In genomic region chr4:117835531-117836111, GRCm38 (mm10) we compare ENCODE assay signal across 7 mouse cellular contexts. TPM values are rescaled to one million over a fixed set of nuclear protein-coding genes. Genes with fewer than 3 reads are reported as not detected.
DNase-seq lines count a peak whose midpoint lies in the region; ATAC-seq and TF ChIP-seq lines count a peak whose summit lies in the region.

No protein-coding gene starts in this region.

- H3K27me3 ChIP-seq in heart, embryonic 13.5 days (replicated peaks) = peaks cover 3% of the 10 kb centered on the region
- H3K27me3 ChIP-seq in lung, postnatal 0 days (replicated peaks; ENCODE audit: insufficient read depth, low read length) = no peaks in the 10 kb centered on the region

- H3K4me3 ChIP-seq in heart, embryonic 13.5 days = peak overlapping the region; percentile 81
- H3K4me3 ChIP-seq in layer of hippocampus, adult 2 months = peak overlapping the region; percentile 77
- peak overlapping the region; percentile 79 for H3K4me3 ChIP-seq in lung, postnatal 0 days (ENCODE audit: low read depth, low read length)

- DNase-seq in CD8-positive naive resting alpha-beta T cell, adult 2 months (ENCODE audit: low read depth in 2 of 2, low spot score in 2 of 2) = peak; percentile 13 to 23
- DNase-seq in NIH3T3 (ENCODE audit: low read depth) = peak; percentile 59
- DNase-seq in layer of hippocampus, adult 2 months (ENCODE audit: low spot score in 2 of 2) = peak; percentile 59 to 60
- peak; percentile 36 for DNase-seq in lung, postnatal 0 days (ENCODE audit: low spot score)
- DNase-seq in right cerebral cortex, adult 18-20 months = peak; percentile 77

- peak; percentile 42 for ATAC-seq in common myeloid progenitor, adult 5-6 weeks (replicated peaks; ENCODE audit: low read depth, poor library complexity, severe bottlenecking)
- peak; percentile 16 for ATAC-seq in heart, embryonic 13.5 days (ENCODE audit: extremely low read depth, insufficient number of reproducible peaks, low FRiP score, low TSS enrichment)
- peak; percentile 16 for ATAC-seq in lung, postnatal 0 days

- peaks cover 35% of the 10 kb centered on the region for H3K4me1 ChIP-seq in heart, embryonic 13.5 days
- peaks cover 19% of the 10 kb centered on the region for H3K4me1 ChIP-seq in lung, postnatal 0 days (ENCODE audit: insufficient read depth, low read depth, low read length)

- H3K9me3 ChIP-seq in heart, embryonic 13.5 days = no peaks in the 10 kb centered on the region
- H3K9me3 ChIP-seq in lung, postnatal 0 days (ENCODE audit: low read length) = no peaks in the 10 kb centered on the region

- TF ChIP-seq EP300 in lung, postnatal 0 days (IDR thresholded peaks at IDR 0.05) = no peak

- WGBS in heart, embryonic 13.5 days = under 1% methylated on average over 60 of the region's 60 CpGs
- WGBS in lung, postnatal 0 days = 1% methylated on average over 56 of the region's 60 CpGs

- no peak for TF ChIP-seq CTCF in layer of hippocampus, adult 2 months (conservative IDR thresholded peaks at IDR 0.05)
- no peak for TF ChIP-seq CTCF in lung, postnatal 0 days (IDR thresholded peaks at IDR 0.05)

- peak overlapping the region; percentile 97 for H3K4me2 ChIP-seq in heart, embryonic 13.5 days
- peak overlapping the region; percentile 99 for H3K4me2 ChIP-seq in lung, postnatal 0 days (replicated peaks; ENCODE audit: low read depth, low read length)

- peak overlapping the region; percentile 92 for H3K9ac ChIP-seq in heart, embryonic 13.5 days
- H3K9ac ChIP-seq in lung, postnatal 0 days (replicated peaks; ENCODE audit: low read depth) = peak overlapping the region; percentile 76

- H3K36me3 ChIP-seq in heart, embryonic 13.5 days = no peaks in the 10 kb centered on the region
- no peaks in the 10 kb centered on the region for H3K36me3 ChIP-seq in lung, postnatal 0 days (ENCODE audit: insufficient read depth, low read length)

- peak overlapping the region; percentile 92 for H3K27ac ChIP-seq in heart, embryonic 13.5 days (replicated peaks)
- H3K27ac ChIP-seq in layer of hippocampus, adult 2 months = peak overlapping the region; percentile 95
- peak overlapping the region; percentile 89 for H3K27ac ChIP-seq in lung, postnatal 0 days (ENCODE audit: low read length)

RNA-seq across cellular contexts. Expression of gene Slc6a9, which starts 1.3 kb away (rescaled TPM):
- total RNA-seq in common myeloid progenitor, adult 5-6 weeks (2017) = 0.68 and 1.9 TPM in 2 replicates
- 8.4 and 10.6 TPM in 2 replicates for polyA plus RNA-seq in heart, embryonic 13.5 days (2015; fragmentation: Nextera tagmentation; extraction: Ambion mirVana)
- 10 to 100 TPM; 32.2 to 33.2 TPM for total RNA-seq in layer of hippocampus, adult 2 months (2021)
- polyA plus RNA-seq in lung, postnatal 0 days (2015; fragmentation: Nextera tagmentation; extraction: Ambion mirVana) = 17.3 and 19.1 TPM in 2 replicates

RNA-seq across cellular contexts. Expression of gene Ccdc24, which starts 36.7 kb away (rescaled TPM):
- total RNA-seq in common myeloid progenitor, adult 5-6 weeks (2017) = 0.15 and 0.32 TPM in 2 replicates
- polyA plus RNA-seq in heart, embryonic 13.5 days (2015; fragmentation: Nextera tagmentation; extraction: Ambion mirVana) = 0.74 and 1.1 TPM in 2 replicates
- 1 to 10 TPM in 1 of 2 experiments, under 1 TPM in 1; 0.79 to 2.0 TPM for total RNA-seq in layer of hippocampus, adult 2 months (2021)
- 4.5 TPM in 2 replicates for polyA plus RNA-seq in lung, postnatal 0 days (2015; fragmentation: Nextera tagmentation; extraction: Ambion mirVana)

RNA-seq across cellular contexts. Expression of gene B4galt2, which starts 47.7 kb away (rescaled TPM):
- total RNA-seq in common myeloid progenitor, adult 5-6 weeks (2017) = 0.34 TPM in 1 of 2 replicates, not detected in the other
- 13.5 and 13.9 TPM in 2 replicates for polyA plus RNA-seq in heart, embryonic 13.5 days (2015; fragmentation: Nextera tagmentation; extraction: Ambion mirVana)
- total RNA-seq in layer of hippocampus, adult 2 months (2021) = 10 to 100 TPM; 58.6 to 61.3 TPM
- 7.2 and 7.7 TPM in 2 replicates for polyA plus RNA-seq in lung, postnatal 0 days (2015; fragmentation: Nextera tagmentation; extraction: Ambion mirVana)

RNA-seq across cellular contexts. Expression of gene Atp6v0b, which starts 51.5 kb away (rescaled TPM):
- total RNA-seq in common myeloid progenitor, adult 5-6 weeks (2017) = 54.1 and 85.0 TPM in 2 replicates
- polyA plus RNA-seq in heart, embryonic 13.5 days (2015; fragmentation: Nextera tagmentation; extraction: Ambion mirVana) = 188 and 220 TPM in 2 replicates
- total RNA-seq in layer of hippocampus, adult 2 months (2021) = 100 to 1,000 TPM; 411 to 424 TPM
- 346 TPM in 2 replicates for polyA plus RNA-seq in lung, postnatal 0 days (2015; fragmentation: Nextera tagmentation; extraction: Ambion mirVana)

RNA-seq across cellular contexts. Expression of gene Dph2, which starts 56.2 kb away (rescaled TPM):
- total RNA-seq in common myeloid progenitor, adult 5-6 weeks (2017) = 6.6 and 7.0 TPM in 2 replicates
- polyA plus RNA-seq in heart, embryonic 13.5 days (2015; fragmentation: Nextera tagmentation; extraction: Ambion mirVana) = 10.9 and 11.6 TPM in 2 replicates
- total RNA-seq in layer of hippocampus, adult 2 months (2021) = 10 to 100 TPM; 10.1 to 12.1 TPM
- 7.8 and 8.6 TPM in 2 replicates for polyA plus RNA-seq in lung, postnatal 0 days (2015; fragmentation: Nextera tagmentation; extraction: Ambion mirVana)

Comparison
In these comparisons a context has a peak if more than half of its experiments do, and no peak if none do; other contexts are left out.
1. Peak in every context shown above with its lines: DNase-seq, ATAC-seq, H3K4me3 ChIP-seq and H3K27ac ChIP-seq.
2. DNase-seq: peak in every context shown above with its lines; median percentile 77 in right cerebral cortex, adult 18-20 months; 60 in layer of hippocampus, adult 2 months; 59 in NIH3T3; 36 in lung, postnatal 0 days; 18 in CD8-positive naive resting alpha-beta T cell, adult 2 months.
3. RNA of gene Slc6a9, which starts 1.3 kb away (total RNA-seq): 32.2 to 33.2 TPM in layer of hippocampus, adult 2 months; 0.68 to 1.9 TPM in common myeloid progenitor, adult 5-6 weeks; every median in the first group is over 10 times any median in the second.
4. RNA of gene B4galt2, which starts 47.7 kb away (total RNA-seq): 58.6 to 61.3 TPM in layer of hippocampus, adult 2 months; 0.34 TPM in common myeloid progenitor, adult 5-6 weeks; every median in the first group is over 10 times any median in the second.